Mouse (Mus musculus): ENCODE measurements around the gene Gzmc.

DNA sequence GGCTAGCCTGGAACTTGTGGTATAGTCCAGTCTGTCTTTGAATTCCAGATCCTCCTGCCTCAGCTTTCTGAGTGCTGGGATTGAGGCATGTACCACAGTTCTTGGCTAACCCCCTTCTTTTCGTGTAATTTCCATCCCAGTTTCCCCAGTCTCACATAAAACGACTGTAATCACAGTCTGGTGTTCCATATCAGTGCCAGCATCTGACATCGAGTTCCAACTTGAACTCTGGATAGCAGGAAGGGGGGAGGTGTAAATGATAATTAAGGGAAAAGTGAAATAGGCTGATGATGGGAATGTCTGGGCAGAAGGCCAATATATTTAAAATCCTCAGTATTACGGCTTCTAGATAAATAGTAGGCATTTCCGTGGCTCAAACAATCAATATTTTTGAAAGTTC is 46.6 kb upstream of the Gzmc start:
- TF ChIP-seq USF1 (IDR thresholded peaks at IDR 0.05; ENCODE audit: low read depth) (no peak), POLR2AphosphoS2 (IDR thresholded peaks at IDR 0.05; ENCODE audit: insufficient read length, low read depth) (no peak), TCF12 (IDR thresholded peaks at IDR 0.05; ENCODE audit: insufficient read depth, poor library complexity, severe bottlenecking) (no peak), POLR2A (IDR thresholded peaks at IDR 0.05; ENCODE audit: insufficient read length, low read depth) (no peak), MYOG (IDR thresholded peaks at IDR 0.05; ENCODE audit: control insufficient read depth in 1 of 3, insufficient read depth in 1 of 3, insufficient read length in 2 of 3, low read depth in 2 of 3) (no peak), CEBPB (IDR thresholded peaks at IDR 0.05; ENCODE audit: insufficient read depth, poor library complexity, severe bottlenecking) (no peak)

Measured in myocyte (in vitro differentiated cells).